Comparison of ENCODE assay signal across 25 mouse cellular contexts in genomic region chr4:9144226-9145215, GRCm38 (mm10).
DNase-seq lines count a peak whose midpoint lies in the region; ATAC-seq and TF ChIP-seq lines count a peak whose summit lies in the region.
"Had no signal": no experiment of that assay in that cellular context is flagged by ENCODE, and none has a peak within 500 bp of the region (broad histone marks: within the 10 kb centered on the region; RNA-seq: fewer than 3 reads in every experiment).

No protein-coding gene starts in this region.

- no peaks in the 10 kb centered on the region for H3K9me3 ChIP-seq in liver, embryonic 12.5 days (replicated peaks)
- H3K9me3 ChIP-seq: forebrain, embryonic 13.5 days; midbrain, embryonic 13.5 days had no signal

- H3K27me3 ChIP-seq in liver, embryonic 12.5 days (replicated peaks), result peaks cover 8% of the 10 kb centered on the region; the same call in 1 of the 2 replicates
- H3K27me3 ChIP-seq in thymus, adult 2 months (ENCODE audit: control insufficient read depth, insufficient read depth, low read length), result no peaks in the 10 kb centered on the region
- H3K27me3 ChIP-seq: forebrain, embryonic 13.5 days; midbrain, embryonic 13.5 days had no signal

- H3K27ac ChIP-seq in liver, embryonic 12.5 days, result no peak overlapping the region
- no peak overlapping the region for H3K27ac ChIP-seq in thymus, adult 2 months (ENCODE audit: control insufficient read depth, insufficient read depth, low read length)
- H3K27ac ChIP-seq: forebrain, embryonic 13.5 days; hindbrain, embryonic 14.5 days; liver, embryonic 14.5 days; macrophage; midbrain, embryonic 13.5 days; stomach, postnatal 0 days had no signal

- H3K9ac ChIP-seq in liver, embryonic 12.5 days, result no peak overlapping the region
- H3K9ac ChIP-seq: forebrain, embryonic 13.5 days; hindbrain, embryonic 14.5 days; liver, embryonic 14.5 days; midbrain, embryonic 13.5 days had no signal

- no peak for TF ChIP-seq CTCF in thymus, adult 2 months (IDR thresholded peaks at IDR 0.05; ENCODE audit: borderline replicate concordance, control insufficient read depth, extremely low read depth, insufficient read depth, low read length, poor library complexity)

- TF ChIP-seq POLR2A in thymus, adult 2 months (IDR thresholded peaks at IDR 0.05; ENCODE audit: control insufficient read depth, extremely low read depth, insufficient read depth, low read length, poor library complexity), result no peak

- H3K4me3 ChIP-seq in liver, embryonic 12.5 days, result no peak overlapping the region
- no peak overlapping the region for H3K4me3 ChIP-seq in thymus, adult 2 months (ENCODE audit: control insufficient read depth, insufficient read depth, low read length)
- H3K4me3 ChIP-seq: forebrain, embryonic 13.5 days; midbrain, embryonic 13.5 days had no signal

- 64% methylated on average over 9 of the region's 9 CpGs for WGBS in liver, embryonic 12.5 days (ENCODE audit: insufficient replicate concordance)
- WGBS in thymus, adult 2 months, result 91% methylated on average over 9 of the region's 9 CpGs

- ATAC-seq in liver, embryonic 12.5 days, result no peak
- peak; percentile 77 for ATAC-seq in megakaryocyte progenitor cell, adult 5-6 weeks (replicated peaks; ENCODE audit: poor library complexity)
- ATAC-seq: CD4-positive, CD25-positive, alpha-beta regulatory T cell, adult 4 months; forebrain, embryonic 13.5 days; midbrain, embryonic 13.5 days had no signal

- no peaks in the 10 kb centered on the region for H3K36me3 ChIP-seq in liver, embryonic 12.5 days
- no peaks in the 10 kb centered on the region for H3K36me3 ChIP-seq in thymus, adult 2 months (ENCODE audit: control insufficient read depth, insufficient read depth, low read length)
- H3K36me3 ChIP-seq: midbrain, embryonic 13.5 days had no signal

- DNase-seq in liver, result peak; percentile 16
- peak; percentile 11 to 57 for DNase-seq in urinary bladder, postnatal 4 days (ENCODE audit: low spot score in 2 of 2)
- no peak for DNase-seq in urinary bladder, postnatal 10 days (ENCODE audit: low spot score)
- DNase-seq in thymus, adult 2 months, result no peak
- DNase-seq in layer of hippocampus, postnatal 36 days, result no peak
- DNase-seq: adrenal gland, postnatal 14 days; cerebellum, adult 11-12 months; gastrocnemius, postnatal 10 days; heart, postnatal 4 days; kidney, adult 11 months; kidney, postnatal 14 days; layer of hippocampus, adult 9-11 months; lung, adult 2 months; lung, postnatal 10 days; right cerebral cortex, postnatal 25 days; thymus, postnatal 14 days had no signal

- H3K4me2 ChIP-seq in liver, embryonic 12.5 days, result no peak overlapping the region
- H3K4me2 ChIP-seq: forebrain, embryonic 13.5 days; hindbrain, embryonic 14.5 days; midbrain, embryonic 13.5 days had no signal

- peaks cover 8% of the 10 kb centered on the region for H3K4me1 ChIP-seq in liver, embryonic 12.5 days
- no peaks in the 10 kb centered on the region for H3K4me1 ChIP-seq in thymus, adult 2 months (replicated peaks; ENCODE audit: control insufficient read depth, insufficient read depth, low read length)
- H3K4me1 ChIP-seq: forebrain, embryonic 13.5 days had no signal

Comparison
In these comparisons a context has a peak if more than half of its experiments do, and no peak if none do; other contexts are left out.
1. DNase-seq: peak in liver (single experiment) and urinary bladder, postnatal 4 days (2 of 2); none in urinary bladder, postnatal 10 days (single experiment), thymus, adult 2 months (single experiment) and layer of hippocampus, postnatal 36 days (0 of 2).